Mouse (Mus musculus) liver, embryonic 12.5 days (tissue): Measurements from ENCODE around the gene Lmbr1l. TPM values are rescaled to one million over a fixed set of nuclear protein-coding genes. Genes with fewer than 3 reads are reported as not detected.

Source experiments
- ATAC-seq: fragments of 200-750 bp; cut with Nextera tagmentation; 2 replicates; pipeline ENCODE4 v1.8.0; 2017; ENCODE audit warnings: moderate number of reproducible peaks, mild to moderate bottlenecking, moderate library complexity
- H3K27ac ChIP-seq: fragments of 300-500 bp; sonication (generic); 2 replicates; pipeline ENCODE4 v1.5.1; 2016; ENCODE audit warnings: mild to moderate bottlenecking
- H3K27me3 ChIP-seq: fragments of 300-500 bp; sonication (generic); replicated peaks from 2 replicates; pipeline ENCODE4 v1.6.1; 2016; ENCODE audit warnings: mild to moderate bottlenecking, moderate library complexity
- H3K36me3 ChIP-seq: fragments of 300-500 bp; sonication (generic); 2 replicates; pipeline ENCODE4 v1.6.1; 2016; ENCODE audit warnings: mild to moderate bottlenecking, moderate library complexity
- H3K4me1 ChIP-seq: fragments of 300-500 bp; sonication (generic); 2 replicates; pipeline ENCODE4 v1.6.1; 2016
- H3K4me2 ChIP-seq: fragments of 300-500 bp; sonication (generic); 2 replicates; pipeline ENCODE4 v1.6.1; 2016; ENCODE audit warnings: mild to moderate bottlenecking, moderate library complexity
- H3K4me3 ChIP-seq: fragments of 300-500 bp; sonication (generic); 2 replicates; pipeline ENCODE4 v1.5.1; 2016; ENCODE audit warnings: mild to moderate bottlenecking, moderate library complexity
- H3K9ac ChIP-seq: fragments of 300-500 bp; sonication (generic); 2 replicates; pipeline ENCODE4 v1.6.1; 2016; ENCODE audit warnings: mild to moderate bottlenecking, moderate library complexity
- H3K9me3 ChIP-seq: fragments of 300-500 bp; sonication (generic); replicated peaks from 2 replicates; pipeline ENCODE4 v1.6.1; 2016; ENCODE audit warnings: mild to moderate bottlenecking, moderate library complexity
- WGBS: fragments of 180-500 bp; shearing (Covaris S2); methylation state at CpG from one replicate; pipeline ENCODE4 v1.1.7; 2016; ENCODE audit not compliant: insufficient replicate concordance; 5-methylcytosine and 5-hydroxymethylcytosine counted together
- polyA plus RNA-seq: library from polyadenylated mRNA; unstranded; fragments of >200 nt; fragmentation: Nextera tagmentation; extraction: Ambion mirVana; gene quantifications from 2 replicates; pipeline ENCODE4 v1.2.1, GENCODE M21; 2016

The Lmbr1l gene
- 4.4 and 4.6 TPM in 2 replicates for polyA plus RNA-seq

DNA sequence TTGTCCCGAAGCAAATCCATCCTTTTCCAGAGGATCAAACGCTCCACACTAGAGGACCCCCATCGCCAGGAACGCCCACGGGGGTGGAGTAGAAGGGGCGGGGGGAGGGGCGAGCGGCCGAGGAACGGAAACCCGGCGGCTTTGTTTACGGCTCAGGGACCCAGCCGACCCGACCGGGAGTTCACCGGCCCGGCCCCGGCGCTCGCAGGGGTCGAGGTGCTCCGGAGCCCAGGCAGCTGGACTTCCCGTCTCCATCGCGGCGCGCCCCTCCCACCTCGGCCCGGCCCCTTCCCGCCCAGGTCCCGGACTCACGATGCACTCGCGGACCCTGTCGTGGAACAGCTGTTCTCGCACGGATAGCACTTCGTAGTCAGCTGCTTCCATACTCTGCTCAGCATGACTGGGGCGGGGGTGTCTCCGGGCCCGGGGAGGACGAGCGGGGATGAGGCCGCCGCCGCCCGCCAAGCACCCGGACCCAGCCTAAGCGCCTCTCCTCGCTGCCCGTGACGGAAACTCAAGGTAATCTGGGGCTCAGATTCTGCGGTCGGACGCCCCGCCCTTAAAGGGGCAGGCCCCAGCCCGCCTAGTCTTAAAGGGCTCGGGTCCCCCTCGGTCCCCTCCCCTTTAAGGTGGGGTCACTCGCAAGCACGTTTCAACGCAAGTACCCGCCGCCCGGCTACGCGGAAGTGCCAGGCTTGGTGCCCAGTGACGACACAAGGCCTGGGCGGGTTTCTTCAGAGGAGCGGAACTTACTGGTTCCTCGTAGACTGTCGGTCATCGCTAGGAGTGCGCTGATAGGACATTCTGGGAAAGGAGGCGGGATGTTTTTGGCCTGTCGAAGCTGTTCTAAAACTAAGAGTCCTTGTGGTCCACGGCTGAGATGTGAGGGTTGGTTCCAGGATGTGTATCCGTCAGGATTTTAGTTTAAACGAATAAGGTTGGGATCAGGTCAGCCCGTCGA is at the start of gene Lmbr1l:
TSS of gene Lmbr1l (minus strand) at position 694 of the 961 bp plus-strand sequence.
- peak within 1 kb of the TSS; percentile 95 for H3K4me2 ChIP-seq
- WGBS = under 1% methylated on average over 79 of the region's 82 CpGs
- no peaks in the 10 kb centered on the region; the same call in 1 of the 2 replicates for H3K27me3 ChIP-seq
- no peaks in the 10 kb centered on the region for H3K36me3 ChIP-seq
- peak within 1 kb of the TSS; percentile 84 for H3K4me3 ChIP-seq
- H3K4me1 ChIP-seq = peaks cover 27% of the 10 kb centered on the region
- H3K9me3 ChIP-seq = no peaks in the 10 kb centered on the region
- peak within 1 kb of the TSS; percentile 83 for H3K9ac ChIP-seq
- peak; percentile 99 for ATAC-seq
- peak within 1 kb of the TSS; percentile 81 for H3K27ac ChIP-seq

GRCm38 (mm10) chr15:98959531-98959930 is 41.5 kb upstream of the Lmbr1l start:
- Histone ChIP-seq H3K4me1 (peaks cover 14% of the 10 kb centered on the region), H3K4me3 (no peak overlapping the region), H3K9ac (no peak overlapping the region), H3K27me3 (peaks cover 6% of the 10 kb centered on the region; the same call in 1 of the 2 replicates), H3K4me2 (no peak overlapping the region), H3K36me3 (no peaks in the 10 kb centered on the region), H3K9me3 (no peaks in the 10 kb centered on the region), H3K27ac (no peak overlapping the region)
- 35% methylated on average over 3 of the region's 3 CpGs for WGBS
- ATAC-seq = peak; percentile 55

- Histone ChIP-seq H3K4me1 (peaks cover 18% of the 10 kb centered on the region), H3K36me3 (no peaks in the 10 kb centered on the region), H3K4me2 (no peak overlapping the region), H3K9ac (no peak overlapping the region), H3K27ac (no peak overlapping the region), H3K4me3 (no peak overlapping the region), H3K27me3 (peaks cover 11% of the 10 kb centered on the region; the same call in 1 of the 2 replicates), H3K9me3 (no peaks in the 10 kb centered on the region)
- 81% methylated on average over 4 of the region's 4 CpGs for WGBS
- no peak for ATAC-seq
Measured at GRCm38 (mm10) chr15:98958901-98959420, 40.9 kb upstream of the Lmbr1l start.

GRCm38 (mm10) chr15:98957475-98957874 is 39.4 kb upstream of the Lmbr1l start:
- Histone ChIP-seq H3K27ac (no peak overlapping the region), H3K4me1 (peaks cover 28% of the 10 kb centered on the region), H3K27me3 (peaks cover 19% of the 10 kb centered on the region), H3K4me3 (no peak overlapping the region), H3K9ac (no peak overlapping the region), H3K4me2 (no peak overlapping the region), H3K9me3 (no peaks in the 10 kb centered on the region), H3K36me3 (no peaks in the 10 kb centered on the region)
- WGBS = 70% methylated on average over 5 of the region's 5 CpGs
- ATAC-seq = no peak

DNA sequence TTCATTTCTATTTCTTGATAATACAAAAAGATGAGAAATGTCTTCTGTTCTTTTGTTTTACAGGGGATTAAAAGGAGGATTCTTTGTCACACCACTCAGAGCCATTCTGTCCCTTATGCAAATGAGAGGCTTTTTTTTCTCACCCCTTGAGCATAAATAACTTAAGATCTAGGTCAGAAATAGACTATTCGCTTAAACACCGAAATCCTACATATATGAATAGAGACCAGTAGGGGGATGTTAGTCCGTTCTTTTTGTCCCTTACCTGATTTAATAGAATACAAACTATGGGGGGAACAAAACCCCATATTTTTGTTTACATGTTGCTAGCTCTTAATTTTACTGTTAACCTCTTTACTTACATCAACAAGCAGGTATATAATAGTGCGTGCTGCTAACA is 38.0 kb upstream of the Lmbr1l start:
- H3K4me2 ChIP-seq = no peak overlapping the region
- peaks cover 1% of the 10 kb centered on the region; the same call in 1 of the 2 replicates for H3K36me3 ChIP-seq
- H3K9ac ChIP-seq = no peak overlapping the region
- WGBS = 88% methylated on average over 4 of the region's 4 CpGs
- no peak for ATAC-seq
- H3K27ac ChIP-seq = no peak overlapping the region
- peaks cover 19% of the 10 kb centered on the region for H3K27me3 ChIP-seq
- peaks cover 36% of the 10 kb centered on the region for H3K4me1 ChIP-seq
- no peak overlapping the region for H3K4me3 ChIP-seq
- no peaks in the 10 kb centered on the region for H3K9me3 ChIP-seq

- Histone ChIP-seq H3K4me2 (no peak overlapping the region), H3K36me3 (peaks cover 3% of the 10 kb centered on the region; the same call in 1 of the 2 replicates), H3K4me1 (peaks cover 36% of the 10 kb centered on the region), H3K27ac (no peak overlapping the region), H3K4me3 (no peak overlapping the region), H3K9me3 (no peaks in the 10 kb centered on the region), H3K27me3 (peaks cover 19% of the 10 kb centered on the region), H3K9ac (no peak overlapping the region)
- no peak for ATAC-seq
- WGBS = 63% methylated on average over 4 of the region's 4 CpGs
Measured at GRCm38 (mm10) chr15:98955324-98955723, 37.3 kb upstream of the Lmbr1l start.

- H3K9ac ChIP-seq = no peak overlapping the region
- no peak for ATAC-seq
- H3K27me3 ChIP-seq = peaks cover 19% of the 10 kb centered on the region
- peaks cover 32% of the 10 kb centered on the region for H3K4me1 ChIP-seq
- peak overlapping the region; percentile 8; the same call in 1 of the 2 replicates for H3K4me2 ChIP-seq
- no peaks in the 10 kb centered on the region for H3K9me3 ChIP-seq
- peaks cover 3% of the 10 kb centered on the region; the same call in 1 of the 2 replicates for H3K36me3 ChIP-seq
- 41% methylated on average over 14 of the region's 14 CpGs for WGBS
- no peak overlapping the region for H3K4me3 ChIP-seq
- H3K27ac ChIP-seq = no peak overlapping the region
Measured at GRCm38 (mm10) chr15:98954425-98955253, 36.6 kb upstream of the Lmbr1l start.

- peak within 1 kb of the TSS; percentile 64 for H3K4me3 ChIP-seq
- H3K36me3 ChIP-seq = peaks cover 3% of the 10 kb centered on the region; the same call in 1 of the 2 replicates
- peak within 1 kb of the TSS; percentile 65 for H3K9ac ChIP-seq
- peak within 1 kb of the TSS; percentile 86 for H3K4me2 ChIP-seq
- no peaks in the 10 kb centered on the region for H3K9me3 ChIP-seq
- peaks cover 19% of the 10 kb centered on the region for H3K27me3 ChIP-seq
- H3K27ac ChIP-seq = peak within 1 kb of the TSS; percentile 79
- ATAC-seq = peak; percentile 80
- WGBS = 11% methylated on average over 28 of the region's 28 CpGs
- H3K4me1 ChIP-seq = peaks cover 25% of the 10 kb centered on the region
Measured at GRCm38 (mm10) chr15:98953401-98954356, 35.6 kb upstream of the Lmbr1l start, which contains the start of the genes Gm49450 and Tuba1a. Gene Gm49450, minus strand, starts transcription at chr15:98953551. Gene Tuba1a, minus strand, starts transcription at chr15:98953703.

- Histone ChIP-seq H3K4me2 (peak overlapping the region; percentile 86), H3K4me3 (peak overlapping the region; percentile 64), H3K9ac (peak overlapping the region; percentile 65), H3K27me3 (peaks cover 19% of the 10 kb centered on the region), H3K9me3 (no peaks in the 10 kb centered on the region), H3K4me1 (peaks cover 25% of the 10 kb centered on the region), H3K27ac (peak overlapping the region; percentile 79), H3K36me3 (peaks cover 3% of the 10 kb centered on the region; the same call in 1 of the 2 replicates)
- ATAC-seq = peak; percentile 72
- WGBS = under 1% methylated on average over 41 of the region's 41 CpGs
Measured at GRCm38 (mm10) chr15:98952751-98953400, 34.8 kb upstream of the Lmbr1l start.

DNA sequence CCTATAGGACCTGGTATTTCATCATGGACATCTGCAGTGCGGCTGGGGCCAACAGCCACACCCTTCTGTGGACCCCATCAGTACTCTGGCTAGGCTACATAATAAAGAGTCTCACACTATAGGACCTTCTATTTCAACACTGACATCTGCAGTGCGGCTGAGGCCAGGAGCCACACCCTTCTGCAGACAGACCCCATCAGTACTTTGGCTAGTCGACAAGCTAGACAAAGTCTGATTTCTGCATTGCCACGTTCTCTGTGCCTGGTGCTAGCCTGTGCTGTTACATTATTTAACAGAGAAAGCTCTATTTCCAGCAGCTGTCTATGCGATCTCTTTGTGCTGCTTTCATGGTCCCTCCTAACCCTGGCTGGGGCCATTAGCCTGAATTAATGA is 34.0 kb upstream of the Lmbr1l start:
- peak overlapping the region; percentile 48; the same call in 1 of the 2 replicates for H3K9ac ChIP-seq
- 46% methylated on average over 5 of the region's 5 CpGs for WGBS
- no peak for ATAC-seq
- H3K4me3 ChIP-seq = peak overlapping the region; percentile 29
- peaks cover 3% of the 10 kb centered on the region; the same call in 1 of the 2 replicates for H3K36me3 ChIP-seq
- H3K4me1 ChIP-seq = peaks cover 25% of the 10 kb centered on the region
- no peaks in the 10 kb centered on the region for H3K9me3 ChIP-seq
- H3K27me3 ChIP-seq = peaks cover 19% of the 10 kb centered on the region
- H3K27ac ChIP-seq = no peak overlapping the region
- peak overlapping the region; percentile 86 for H3K4me2 ChIP-seq
